Mouse (Mus musculus): ENCODE data around the gene Zfp648. TPM values are rescaled to one million over a fixed set of nuclear protein-coding genes. Genes with fewer than 3 reads are reported as not detected.

Gene Zfp648
- total RNA-seq, 1 experiment from 2014 or later = not detected

DNA sequence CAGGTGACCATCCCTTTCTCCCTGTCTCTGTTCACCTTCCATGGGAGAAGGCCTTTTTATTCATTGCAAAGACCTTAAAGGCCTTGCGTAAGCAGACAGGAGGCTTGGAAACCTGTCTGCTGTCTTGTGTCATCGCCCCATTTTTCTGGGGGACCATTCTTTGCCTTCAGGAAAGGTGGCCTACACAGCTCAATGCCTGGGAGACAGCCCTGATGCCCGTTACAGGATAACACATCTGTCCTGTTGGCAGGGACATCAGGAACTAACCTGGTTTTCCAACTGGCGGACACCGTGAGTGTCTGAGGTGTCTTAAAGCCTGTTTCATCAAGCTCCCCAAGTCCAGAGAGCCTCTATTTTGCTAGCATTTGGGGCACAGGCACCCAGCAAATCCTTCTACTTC lies 2.4 kb downstream of the Zfp648 start:
- no peak for ATAC-seq (replicated peaks in 1 of 2; ENCODE audit: insufficient read depth in 1 of 2, low FRiP score in 2 of 2, low TSS enrichment in 1 of 2, low read depth in 1 of 2, poor library complexity in 2 of 2, severe bottlenecking in 2 of 2)

DNA sequence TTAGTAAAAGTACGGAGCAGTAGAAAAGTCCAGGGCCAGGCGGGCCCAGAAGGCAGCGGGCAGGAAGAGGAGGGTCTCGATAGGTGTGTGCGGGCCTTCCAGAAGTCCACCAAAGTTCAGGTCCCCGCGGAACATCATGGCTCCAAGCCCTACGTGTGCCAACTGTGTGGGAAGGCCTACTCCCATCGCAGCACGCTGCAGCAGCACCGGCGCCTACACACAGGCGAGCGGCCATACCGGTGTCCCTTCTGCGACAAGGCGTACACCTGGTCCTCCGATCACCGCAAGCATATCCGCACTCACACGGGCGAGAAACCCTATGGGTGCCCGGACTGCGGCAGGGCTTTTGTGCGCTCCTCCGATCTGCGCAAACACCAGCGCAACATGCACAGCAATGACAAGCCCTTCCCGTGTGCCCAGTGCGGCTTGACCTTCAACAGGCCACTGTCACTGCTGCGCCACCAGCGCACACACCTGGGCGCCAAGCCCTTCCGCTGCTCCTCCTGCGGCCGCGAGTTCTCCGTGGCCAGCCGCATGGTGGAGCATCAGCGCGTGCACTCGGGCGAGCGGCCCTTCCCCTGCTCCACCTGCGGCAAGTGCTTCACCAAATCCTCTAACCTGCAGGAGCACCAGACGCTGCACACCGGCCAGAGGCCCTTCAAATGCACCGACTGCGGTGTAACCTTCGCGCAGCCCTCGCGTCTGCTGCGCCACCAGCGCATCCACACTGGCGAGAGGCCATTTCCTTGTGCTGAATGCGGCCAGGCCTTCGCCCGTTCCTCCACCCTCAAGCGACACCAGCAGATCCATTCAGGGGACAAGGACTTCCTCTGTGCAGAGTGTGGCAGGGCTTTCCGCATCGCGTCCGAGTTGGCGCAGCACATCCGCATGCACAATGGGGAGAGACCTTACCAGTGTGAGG lies 3.9 kb downstream of the Zfp648 start:
- peak; percentile 64 to 73 for ATAC-seq (replicated peaks in 1 of 2; ENCODE audit: insufficient read depth in 1 of 2, low FRiP score in 2 of 2, low TSS enrichment in 1 of 2, low read depth in 1 of 2, poor library complexity in 2 of 2, severe bottlenecking in 2 of 2)

DNA sequence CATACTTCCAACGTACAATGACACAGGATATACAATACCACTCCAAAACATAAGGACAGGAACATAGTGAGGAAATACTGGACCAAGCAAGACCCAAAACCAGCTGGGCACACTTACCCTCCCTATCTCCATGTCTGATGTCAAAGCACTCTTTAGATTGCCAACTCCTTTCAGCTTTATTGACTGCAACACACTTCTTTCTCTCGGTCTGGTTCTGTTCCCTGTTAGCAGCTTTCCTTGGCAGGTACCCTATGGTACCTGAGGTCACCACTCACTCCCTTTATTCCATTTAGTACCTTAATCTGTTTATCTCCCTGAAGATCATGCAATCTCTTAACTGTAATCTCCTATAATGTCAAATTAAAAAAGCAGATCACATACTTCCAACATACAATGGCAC lies 19.0 kb downstream of the Zfp648 start:
- ATAC-seq (replicated peaks in 1 of 2; ENCODE audit: insufficient read depth in 1 of 2, low FRiP score in 2 of 2, low TSS enrichment in 1 of 2, low read depth in 1 of 2, poor library complexity in 2 of 2, severe bottlenecking in 2 of 2) = no peak

DNA sequence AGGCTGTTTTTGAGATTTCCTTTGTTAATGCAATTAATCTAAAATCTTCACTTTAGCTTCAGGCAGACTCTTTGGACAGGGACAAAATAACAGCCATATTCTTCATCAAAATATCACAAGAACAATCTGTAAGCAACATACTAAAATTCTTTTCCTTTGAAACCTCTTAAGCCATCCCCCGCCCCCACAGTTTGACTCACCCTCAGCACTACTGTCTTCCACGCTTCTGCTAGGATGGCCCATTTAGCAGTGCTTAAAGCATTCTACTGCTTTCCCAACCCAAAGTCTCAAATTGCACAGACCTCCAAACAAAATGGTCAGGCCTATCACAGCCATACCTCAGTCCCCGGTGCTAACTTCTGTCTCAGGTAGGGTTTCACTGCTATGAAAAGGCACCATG lies 19.6 kb downstream of the Zfp648 start:
- ATAC-seq (replicated peaks in 1 of 2; ENCODE audit: insufficient read depth in 1 of 2, low FRiP score in 2 of 2, low TSS enrichment in 1 of 2, low read depth in 1 of 2, poor library complexity in 2 of 2, severe bottlenecking in 2 of 2) = no peak

DNA sequence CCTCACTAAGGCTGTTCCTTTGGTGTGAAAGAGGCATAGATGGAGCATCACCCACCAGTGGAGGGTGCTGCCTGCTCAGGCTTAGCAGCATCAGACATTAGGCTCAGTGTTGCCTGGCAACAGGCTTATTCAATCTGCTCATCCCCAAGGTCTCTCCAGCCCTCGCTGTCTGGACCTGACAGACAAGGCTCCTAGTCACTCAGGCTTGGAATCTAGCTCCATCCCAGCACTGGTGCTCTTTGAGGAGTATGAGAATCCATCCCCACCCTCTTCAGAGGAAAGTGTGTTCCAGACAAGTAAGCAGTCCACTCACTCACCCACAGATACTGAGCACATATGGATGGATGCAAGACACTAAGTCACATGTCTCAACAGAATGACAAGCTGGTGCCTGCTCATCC lies 22.8 kb downstream of the Zfp648 start:
- ATAC-seq (replicated peaks in 1 of 2; ENCODE audit: insufficient read depth in 1 of 2, low FRiP score in 2 of 2, low TSS enrichment in 1 of 2, low read depth in 1 of 2, poor library complexity in 2 of 2, severe bottlenecking in 2 of 2) = no peak

DNA sequence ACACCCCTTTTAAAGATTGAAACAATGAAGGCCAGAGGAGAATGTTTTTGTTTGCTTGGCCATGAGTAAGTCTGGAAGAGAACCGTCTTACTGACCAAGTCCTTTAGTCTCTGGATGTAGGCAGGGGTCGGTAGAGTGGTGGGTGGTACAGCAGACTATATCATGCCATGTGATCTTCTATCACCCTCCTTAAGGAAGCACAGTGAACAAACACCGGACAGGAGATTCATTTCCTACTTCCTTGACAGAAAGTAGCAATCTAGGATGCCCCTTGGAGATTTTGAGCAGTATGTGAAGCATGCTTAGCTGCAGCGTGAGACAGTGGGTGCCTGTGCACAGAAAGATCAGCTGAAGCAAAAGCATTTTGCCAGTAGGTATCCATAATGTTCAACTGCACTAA lies 31.6 kb downstream of the Zfp648 start:
- ATAC-seq (replicated peaks in 1 of 2; ENCODE audit: insufficient read depth in 1 of 2, low FRiP score in 2 of 2, low TSS enrichment in 1 of 2, low read depth in 1 of 2, poor library complexity in 2 of 2, severe bottlenecking in 2 of 2) = no peak

DNA sequence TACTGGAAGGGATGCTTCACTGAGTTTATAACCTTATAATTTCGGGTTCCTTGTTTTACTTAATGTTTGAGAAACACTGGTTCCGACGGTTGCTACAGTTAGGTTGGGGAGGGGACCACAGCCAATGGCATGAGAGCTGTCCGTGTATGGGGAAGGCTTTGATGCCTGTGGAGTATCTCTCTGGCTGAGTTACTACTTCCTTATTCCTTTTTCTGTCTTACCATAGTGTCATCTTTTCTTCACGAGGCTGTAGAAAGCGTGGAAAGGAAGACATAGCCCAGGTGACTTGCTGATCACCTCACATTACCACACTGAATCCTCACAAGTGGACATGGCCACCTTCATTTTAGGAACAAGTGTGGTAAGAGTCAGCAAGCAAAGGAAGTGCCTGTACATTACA lies 32.0 kb downstream of the Zfp648 start:
- ATAC-seq (replicated peaks in 1 of 2; ENCODE audit: insufficient read depth in 1 of 2, low FRiP score in 2 of 2, low TSS enrichment in 1 of 2, low read depth in 1 of 2, poor library complexity in 2 of 2, severe bottlenecking in 2 of 2) = no peak

DNA sequence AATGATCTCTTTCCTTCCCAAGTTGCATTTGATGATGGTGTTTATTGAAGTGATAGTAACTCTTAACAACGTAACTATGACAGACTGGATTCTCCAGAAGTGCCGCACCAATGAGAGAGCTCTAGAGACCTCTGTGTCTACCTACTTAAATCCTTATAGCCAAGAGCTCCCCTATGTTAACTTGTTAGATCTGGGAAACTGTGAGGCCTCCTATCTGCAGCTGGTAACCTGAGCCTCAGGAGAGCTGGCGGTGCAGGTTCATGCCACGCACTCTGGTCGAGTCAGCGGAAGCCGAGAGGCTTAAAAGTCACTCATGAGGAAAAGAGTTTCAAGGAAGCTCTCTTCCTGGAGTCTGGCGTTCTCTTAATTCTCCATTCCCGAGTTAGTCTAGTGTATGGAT lies 33.8 kb downstream of the Zfp648 start:
- ATAC-seq (replicated peaks in 1 of 2; ENCODE audit: insufficient read depth in 1 of 2, low FRiP score in 2 of 2, low TSS enrichment in 1 of 2, low read depth in 1 of 2, poor library complexity in 2 of 2, severe bottlenecking in 2 of 2) = no peak

DNA sequence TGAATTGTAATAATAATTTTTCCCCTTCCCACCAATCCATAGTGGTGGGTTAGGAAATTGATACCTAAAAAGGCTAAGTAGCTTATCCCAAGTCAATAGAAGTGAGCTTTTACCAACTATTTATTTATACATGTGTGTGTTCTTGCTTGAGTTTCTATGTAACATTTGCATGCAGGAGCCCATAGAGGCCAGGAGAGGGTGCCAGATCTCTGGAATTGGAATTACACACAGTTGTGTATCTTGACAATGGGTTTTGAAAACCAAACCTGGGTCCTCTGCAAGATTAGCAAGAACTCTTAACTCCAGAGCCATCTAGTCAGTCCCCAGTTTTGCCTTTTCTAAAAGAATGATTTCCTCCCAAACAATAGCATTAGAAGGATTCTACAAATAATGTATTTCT lies 37.9 kb downstream of the Zfp648 start:
- ATAC-seq (replicated peaks in 1 of 2; ENCODE audit: insufficient read depth in 1 of 2, low FRiP score in 2 of 2, low TSS enrichment in 1 of 2, low read depth in 1 of 2, poor library complexity in 2 of 2, severe bottlenecking in 2 of 2) = no peak

DNA sequence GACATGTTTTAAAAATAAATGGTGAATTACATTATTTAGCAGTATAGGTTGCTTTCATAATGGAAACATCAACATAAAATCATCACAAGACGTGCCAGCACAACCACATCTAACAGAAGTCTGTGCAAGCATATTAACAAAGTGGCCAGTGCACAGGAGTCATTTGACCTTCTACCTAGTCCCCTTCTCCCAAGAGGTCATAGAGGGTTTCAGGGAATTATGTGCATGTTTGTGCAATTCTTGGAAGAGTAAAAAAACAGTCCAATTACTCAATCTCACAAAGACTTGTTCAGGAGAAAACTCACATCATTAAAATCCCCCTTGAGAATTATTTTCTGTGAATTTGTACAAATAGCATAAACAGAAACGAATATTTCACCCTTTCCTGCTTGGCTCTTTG lies 50.2 kb downstream of the Zfp648 start:
- ATAC-seq (replicated peaks in 1 of 2; ENCODE audit: insufficient read depth in 1 of 2, low FRiP score in 2 of 2, low TSS enrichment in 1 of 2, low read depth in 1 of 2, poor library complexity in 2 of 2, severe bottlenecking in 2 of 2) = no peak

DNA sequence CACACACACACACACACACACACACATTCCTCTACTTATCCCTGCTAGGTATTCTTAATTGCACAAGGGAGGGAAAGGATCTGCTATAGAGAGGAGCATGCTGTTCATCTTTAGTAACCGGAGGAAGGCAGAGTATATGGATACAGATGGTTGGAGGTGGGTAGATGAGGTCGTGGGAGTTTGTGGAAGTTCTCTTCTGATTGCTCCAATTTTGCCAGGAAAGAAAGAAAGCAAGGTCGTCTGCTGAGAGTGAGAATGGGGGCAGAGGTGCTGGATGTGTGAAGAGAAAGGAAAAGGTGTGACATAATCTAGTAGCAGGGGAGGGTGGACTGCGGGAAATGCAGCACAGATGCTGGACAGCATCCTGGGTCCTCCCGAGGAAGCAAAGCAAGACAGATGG lies 51.8 kb downstream of the Zfp648 start:
- ATAC-seq (replicated peaks in 1 of 2; ENCODE audit: insufficient read depth in 1 of 2, low FRiP score in 2 of 2, low TSS enrichment in 1 of 2, low read depth in 1 of 2, poor library complexity in 2 of 2, severe bottlenecking in 2 of 2) = no peak
